Mouse (Mus musculus) right cerebral cortex, postnatal 25 days (tissue): ENCODE measurements around the gene Pxn.

ENCODE experiments used
- DNase-seq: peaks from one replicate; pipeline ENCODE4 v3.0.0; 2022

Gene Pxn

DNA sequence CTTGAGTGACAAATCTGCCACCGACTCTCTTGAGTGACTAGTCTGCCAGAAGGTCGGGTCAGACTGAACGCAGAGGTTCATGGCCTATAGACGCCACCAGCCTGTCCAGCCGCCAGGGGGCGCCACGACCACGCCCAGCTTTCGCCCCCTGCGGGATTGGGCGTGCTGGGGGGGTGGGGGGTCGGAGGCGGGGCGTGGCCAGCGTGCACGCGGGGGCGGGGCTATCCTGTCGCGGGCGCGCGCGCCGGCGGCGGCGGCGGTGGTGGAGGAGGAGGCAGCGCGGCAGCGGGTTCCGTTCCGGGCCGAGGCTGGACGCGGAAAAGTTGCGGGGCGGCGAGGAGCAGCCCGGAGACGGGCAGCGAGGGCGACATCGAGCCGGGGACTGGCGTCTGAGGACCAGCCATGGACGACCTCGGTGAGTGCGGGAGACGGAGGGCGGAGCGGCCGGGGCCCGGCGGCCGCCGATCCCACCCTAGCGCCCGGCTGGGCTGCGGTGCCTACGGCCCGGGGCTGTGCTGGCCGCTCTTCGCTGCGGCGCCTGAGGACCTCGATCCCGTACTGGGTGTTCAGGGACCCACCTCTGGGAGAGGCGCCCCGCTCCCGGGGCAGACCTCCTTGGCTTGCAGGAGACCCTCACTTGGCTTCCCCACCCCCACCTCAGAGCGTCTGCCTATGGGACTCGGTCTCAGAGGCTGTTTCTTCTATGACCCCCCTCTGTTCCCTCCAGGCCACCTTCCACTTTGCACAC lies at the start of gene Pxn:
Gene Pxn (plus strand): TSS at position 223 of the 748 bp plus-strand sequence.
- DNase-seq, result peak; percentile 89

- DNase-seq, result no peak
Observed at GRCm38 (mm10) chr5:115458918-115459317, 47.6 kb upstream of the Pxn start.

- DNase-seq, result no peak
Observed at GRCm38 (mm10) chr5:115464408-115465115, 41.9 kb upstream of the Pxn start.

DNA sequence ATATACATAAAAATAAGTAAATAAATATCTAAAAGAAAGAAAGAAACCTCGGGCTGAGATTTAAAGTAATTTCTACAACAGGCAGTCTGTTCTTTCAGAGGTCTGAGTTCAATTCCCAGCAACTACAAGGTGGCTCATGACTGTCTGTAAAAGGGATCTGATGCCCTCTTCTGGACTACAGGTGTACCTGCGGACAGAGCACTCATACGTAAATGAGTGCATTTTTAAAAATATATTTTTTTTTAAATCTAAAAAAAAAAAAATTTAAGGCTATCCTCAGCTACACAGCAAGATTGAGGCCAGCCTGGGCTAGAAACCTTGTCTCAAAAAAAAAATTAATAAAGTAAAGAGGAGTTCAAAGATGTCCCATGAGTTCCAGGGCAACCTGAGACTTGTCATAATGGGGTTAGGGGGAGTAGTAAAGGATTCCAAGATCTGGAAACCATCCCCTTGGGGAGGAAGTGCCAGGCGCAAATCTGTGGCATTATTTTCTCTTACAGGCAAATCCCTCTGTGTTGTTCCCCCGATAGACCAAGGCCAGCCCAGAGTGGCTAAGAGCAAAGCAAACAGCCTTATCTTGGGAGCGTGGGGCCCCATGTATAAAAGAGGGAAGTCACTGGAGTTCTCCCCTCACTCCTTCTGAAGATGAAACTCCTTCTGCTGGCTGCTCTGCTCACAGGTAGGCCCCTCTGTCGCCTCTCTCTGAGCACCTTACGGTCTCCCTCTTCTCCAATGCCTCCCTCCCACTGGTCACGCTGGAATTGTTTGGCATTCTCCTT lies 40.6 kb upstream of the Pxn start, which contains the start of gene Pla2g1b:
Gene Pla2g1b (plus strand): TSS at position 621 of the 779 bp plus-strand sequence.
- no peak for DNase-seq

DNA sequence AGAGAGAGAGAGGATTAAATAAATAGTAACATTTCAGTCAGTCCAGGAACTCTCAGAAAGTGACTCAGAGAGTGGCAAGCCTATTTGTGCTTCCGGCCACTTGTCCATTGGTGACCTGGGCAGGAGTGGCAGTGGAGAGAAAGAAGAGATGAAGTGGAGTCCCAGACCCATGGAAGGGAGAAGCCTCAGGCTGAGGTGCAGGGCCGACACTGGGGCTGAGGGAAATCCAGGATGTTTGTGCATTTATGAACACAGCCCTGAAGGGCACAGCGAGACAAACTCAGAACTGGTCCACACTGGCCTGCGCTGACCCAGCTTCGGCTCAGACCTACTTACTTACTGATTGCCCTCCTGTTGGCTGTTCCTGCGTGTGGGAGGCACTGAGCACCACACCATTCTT lies 36.7 kb upstream of the Pxn start:
- no peak for DNase-seq

DNA sequence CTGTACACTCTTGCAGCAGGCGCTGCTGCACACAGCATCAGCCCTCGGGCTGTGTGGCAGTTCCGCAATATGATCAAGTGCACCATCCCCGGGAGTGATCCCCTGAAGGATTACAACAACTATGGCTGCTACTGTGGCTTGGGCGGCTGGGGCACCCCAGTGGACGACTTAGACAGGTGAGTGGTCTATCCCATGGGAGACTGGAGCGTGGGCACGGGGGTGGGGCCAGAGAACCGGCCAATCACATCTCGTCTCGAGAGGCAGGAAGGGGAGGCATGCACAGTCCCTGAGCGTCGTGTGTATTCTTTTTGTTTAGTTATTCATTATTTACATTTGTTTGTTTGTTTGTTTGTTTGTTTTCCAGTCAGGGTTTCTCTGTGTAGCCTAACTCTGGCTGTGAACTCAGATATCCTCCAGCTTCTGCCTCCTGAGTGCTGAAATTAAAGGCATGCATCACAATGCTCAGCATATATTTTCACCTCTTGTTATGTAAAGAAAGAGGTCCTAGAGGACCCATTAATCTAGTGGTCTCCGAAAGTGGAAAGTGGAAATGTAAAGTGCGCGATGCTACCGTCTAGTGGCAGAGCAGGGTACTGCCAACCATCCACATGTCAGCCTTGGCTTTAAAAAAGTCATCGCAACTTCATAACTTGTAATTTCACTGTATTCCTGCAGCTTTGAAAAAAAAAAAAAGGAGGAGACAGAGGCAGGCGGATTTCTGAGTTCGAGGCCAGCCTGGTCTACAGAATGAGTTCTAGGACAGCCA lies 35.5 kb upstream of the Pxn start:
- no peak for DNase-seq

DNA sequence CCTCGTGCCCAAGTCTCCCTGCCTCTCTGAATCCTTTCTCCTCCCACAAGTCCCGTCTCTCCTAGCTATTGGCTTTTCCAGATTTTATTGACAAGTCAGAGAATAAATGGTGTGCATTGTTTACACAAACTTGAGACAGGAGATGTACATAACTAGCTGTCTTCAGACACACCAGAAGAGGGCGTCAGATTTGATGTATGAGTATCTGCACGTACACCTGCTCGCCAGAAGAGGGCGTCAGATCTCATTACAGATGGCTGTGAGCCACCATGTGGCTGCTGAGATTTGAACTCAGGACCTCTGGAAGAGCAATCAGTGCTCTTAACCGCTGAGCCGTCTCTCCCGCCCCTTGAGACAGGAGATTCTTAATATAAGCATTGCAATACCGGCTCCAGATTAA lies 33.3 kb upstream of the Pxn start:
- no peak for DNase-seq

DNA sequence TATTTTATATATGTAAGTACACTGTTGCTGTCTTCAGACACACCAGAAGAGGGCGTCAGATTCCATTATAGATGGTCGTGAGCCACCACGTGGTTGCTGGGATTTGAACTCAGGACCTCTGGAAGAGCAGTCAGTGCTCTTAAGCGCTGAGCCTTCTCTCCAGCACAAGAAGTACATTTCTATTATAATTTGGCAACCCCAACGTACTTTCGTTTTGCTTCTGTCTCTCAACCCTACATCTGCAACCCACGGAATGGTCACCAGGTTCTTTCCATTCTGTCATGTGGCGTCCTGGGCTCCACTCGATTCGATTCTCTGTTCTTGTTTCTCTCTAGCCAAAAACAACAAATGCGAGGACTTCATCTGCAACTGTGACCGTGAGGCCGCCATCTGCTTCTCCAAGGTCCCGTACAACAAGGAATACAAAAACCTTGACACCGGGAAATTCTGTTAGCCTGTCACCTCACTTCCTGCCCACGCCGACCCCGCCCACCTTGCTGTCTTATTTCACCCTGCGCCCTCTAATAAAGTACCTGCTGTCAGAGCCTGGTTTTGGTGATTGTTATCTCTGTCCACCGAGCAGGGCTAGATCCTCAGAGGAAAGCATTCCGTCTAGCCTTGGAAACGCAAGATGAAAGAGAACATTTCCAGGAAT lies 32.2 kb upstream of the Pxn start:
- DNase-seq, result no peak

- DNase-seq, result no peak
Observed at GRCm38 (mm10) chr5:115475337-115476106, 31.0 kb upstream of the Pxn start.

DNA sequence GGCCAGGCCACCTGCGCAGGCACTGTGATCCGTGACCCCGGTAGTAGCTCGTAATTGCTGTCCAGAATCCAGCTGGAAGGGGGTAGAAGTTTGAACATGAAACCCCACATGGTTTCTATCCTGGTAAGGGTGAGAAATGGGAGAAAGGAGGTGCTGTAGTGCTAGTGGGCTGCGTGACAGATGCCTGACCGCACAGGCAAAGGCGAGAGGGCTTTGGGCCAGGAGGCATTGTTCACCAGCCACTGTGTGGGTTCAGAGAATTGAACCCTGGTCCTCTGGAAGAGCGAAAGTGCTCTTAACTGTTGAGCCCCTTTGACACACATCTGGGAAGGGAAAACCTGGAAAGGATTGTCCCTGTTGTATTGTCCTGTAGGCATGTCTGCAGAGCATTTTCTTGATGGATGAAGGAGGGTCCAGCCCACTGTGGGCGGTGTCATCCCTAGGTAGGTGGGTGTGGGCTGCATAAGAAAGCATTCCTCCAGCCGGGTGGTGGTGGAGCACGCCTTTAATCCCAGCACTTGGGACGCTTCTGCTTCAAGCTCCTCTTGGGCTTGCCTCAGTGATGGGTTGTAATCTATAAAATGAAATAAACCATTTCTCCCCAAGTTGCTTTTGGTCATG lies 30.3 kb upstream of the Pxn start:
- DNase-seq, result no peak

DNA sequence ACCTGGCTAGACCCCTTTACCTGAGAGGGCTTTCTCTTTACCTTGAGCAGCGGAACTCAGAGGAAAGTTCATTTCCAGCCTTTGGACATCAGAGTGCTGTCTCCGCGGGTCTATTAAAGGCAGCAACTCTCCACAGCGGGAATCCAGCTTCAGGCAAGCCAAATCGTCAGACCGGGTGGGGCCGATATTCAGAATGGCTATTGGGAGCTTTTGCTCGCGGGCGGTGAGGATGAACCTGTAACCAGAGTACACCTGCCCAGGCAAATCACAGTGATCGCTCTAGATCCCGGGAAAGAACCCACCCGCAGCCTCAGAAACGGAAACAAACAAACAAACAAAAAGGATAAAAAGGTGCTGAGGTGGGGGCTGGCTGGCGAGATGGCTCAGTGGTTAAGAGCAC lies 26.9 kb upstream of the Pxn start:
- no peak for DNase-seq

DNA sequence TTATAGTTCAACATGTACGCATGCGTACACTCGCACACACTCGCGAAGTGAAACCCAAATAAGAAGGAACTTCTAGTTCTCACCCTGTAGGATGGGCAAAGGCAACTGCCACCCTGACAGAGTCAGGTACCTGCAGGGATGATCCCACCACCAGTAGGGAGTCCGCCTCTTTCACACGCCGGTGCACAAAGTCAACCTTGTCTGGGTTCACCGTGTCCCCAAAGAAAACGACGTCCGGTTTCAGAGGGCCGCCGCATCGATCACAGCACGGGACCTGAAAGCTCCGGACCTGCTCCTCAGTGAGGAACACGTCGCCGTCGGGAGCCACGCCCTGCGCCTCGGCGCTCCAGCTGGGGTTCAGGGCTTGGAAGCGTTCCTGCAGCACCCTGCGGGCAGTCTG lies 26.4 kb upstream of the Pxn start:
- DNase-seq, result no peak

DNA sequence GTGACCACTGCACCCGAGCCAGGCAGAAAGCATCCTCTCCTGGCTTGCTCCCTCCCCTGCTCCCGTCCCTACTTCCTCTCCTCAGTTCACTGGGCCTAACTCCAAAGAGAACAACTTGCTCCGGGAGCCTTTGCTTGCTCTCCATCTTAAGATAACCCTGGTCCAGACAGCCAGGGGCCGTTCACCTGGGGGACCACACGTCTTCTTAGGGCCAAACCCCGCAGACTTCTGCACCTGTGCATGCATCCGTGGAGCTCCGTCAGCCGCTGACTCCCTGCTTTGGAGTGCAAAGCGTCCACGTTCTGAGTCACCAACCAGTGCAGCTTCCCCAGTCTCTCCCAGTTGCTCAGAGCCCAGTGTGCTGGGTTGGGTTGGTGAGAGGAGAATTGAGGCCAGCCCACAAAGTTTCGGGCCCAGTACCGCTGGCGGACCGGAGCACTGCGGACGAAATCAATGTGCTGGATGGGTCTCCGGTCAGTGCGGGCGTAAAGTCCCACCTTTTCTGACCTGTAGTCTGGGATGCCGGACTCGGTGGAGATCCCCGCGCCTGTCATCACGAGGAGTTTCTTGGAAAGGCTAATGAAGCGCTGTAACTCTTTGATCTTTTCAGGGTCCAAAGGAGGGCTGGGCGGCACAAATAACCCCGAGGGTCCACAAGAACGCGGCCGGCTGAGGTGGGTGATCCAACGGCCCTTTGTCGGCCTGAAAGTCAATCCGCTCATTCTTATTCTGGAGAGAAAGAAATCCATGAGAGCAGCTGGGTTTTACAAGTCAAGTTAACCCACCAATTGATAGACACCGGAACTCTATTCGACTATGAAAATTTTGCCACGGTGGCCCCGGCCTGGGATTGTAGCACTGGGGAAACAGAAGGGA lies 23.8 kb upstream of the Pxn start:
- DNase-seq, result no peak

GRCm38 (mm10) chr5:115483385-115483784 lies 23.1 kb upstream of the Pxn start:
- DNase-seq, result no peak

GRCm38 (mm10) chr5:115483947-115484920 lies 22.2 kb upstream of the Pxn start, which contains the start of gene Sirt4:
TSS of gene Sirt4 (minus strand) at chr5:115484725.
- DNase-seq, result peak; percentile 84

DNA sequence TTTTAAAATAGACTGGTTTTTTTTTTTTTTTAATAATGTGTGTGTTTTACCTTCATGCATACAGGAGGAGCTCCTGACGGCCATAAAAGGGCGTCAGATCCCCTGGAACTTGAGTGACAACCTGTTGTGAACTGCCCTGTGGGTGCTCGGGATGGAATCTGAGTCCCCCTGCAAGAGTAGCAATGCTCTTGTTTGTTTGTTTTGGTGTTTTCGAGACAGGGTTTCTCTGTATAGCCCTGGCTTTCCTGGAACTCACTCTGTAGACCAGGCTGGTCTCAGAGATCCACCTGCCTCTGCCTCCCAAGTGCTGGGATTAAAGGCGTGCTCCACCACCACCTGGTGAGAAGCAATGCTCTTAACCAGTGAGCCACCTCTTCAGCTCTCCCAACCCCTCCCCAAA lies 21.5 kb upstream of the Pxn start:
- DNase-seq, result no peak

- DNase-seq, result no peak
Observed at GRCm38 (mm10) chr5:115485489-115486205, 20.8 kb upstream of the Pxn start.

- no peak for DNase-seq
Observed at GRCm38 (mm10) chr5:115486726-115487125, 19.8 kb upstream of the Pxn start.
